Mouse (Mus musculus) telencephalon, adult 2 months (tissue): ENCODE data around the gene Zkscan5.
A peak's percentile ranks its signal among the peaks of the same experiment; 100 is the strongest.
"Not testable (repeated sequence)": the region's sequence is repeated elsewhere in the genome, so short reads cannot be mapped to it uniquely, and the experiment has no call there.

Experiments used
- DNase-seq: peaks from one replicate; pipeline ENCODE4 v3.0.0-alpha.2; 2011; ENCODE audit warnings: low read depth, low spot score

Zkscan5 gene

DNA sequence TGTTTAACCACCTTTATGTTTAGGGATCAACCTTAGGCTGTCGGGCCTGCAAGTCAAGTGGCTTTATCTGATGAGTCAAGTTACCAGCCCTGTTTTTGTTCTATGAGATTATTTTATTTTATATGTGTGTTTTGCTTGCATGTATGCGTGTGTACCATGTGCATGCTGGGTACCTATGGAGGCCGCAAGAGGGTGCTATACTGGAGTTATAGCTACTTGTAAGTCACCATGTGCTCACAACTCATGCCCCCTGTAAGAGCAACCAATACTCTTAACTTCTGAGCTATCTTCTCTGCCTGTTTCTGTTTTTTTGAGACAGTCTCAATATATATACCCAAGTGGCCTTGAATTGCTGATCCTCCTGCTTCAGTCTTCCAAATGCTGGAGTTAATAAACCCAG, 9.1 kb downstream of the Zkscan5 start:
- DNase-seq = no peak

DNA sequence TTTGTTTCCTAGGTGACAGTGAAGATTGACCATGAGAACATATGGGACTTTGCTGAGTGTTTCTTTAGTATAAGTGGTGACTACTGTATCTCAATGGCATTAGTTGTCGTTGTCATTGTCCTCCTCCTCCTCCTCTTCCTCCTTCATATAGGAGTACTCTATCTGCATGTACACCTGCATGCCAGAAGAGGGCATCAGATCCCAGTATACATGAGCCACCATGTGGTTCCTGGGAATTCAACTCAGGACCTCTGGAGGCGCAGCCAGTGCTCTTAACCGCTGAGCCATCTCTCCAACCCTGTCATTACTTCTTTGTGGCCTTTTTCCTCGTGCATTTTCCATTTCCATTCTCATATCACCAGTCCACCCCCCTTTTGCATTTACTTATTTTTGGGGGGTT, 10.3 kb downstream of the Zkscan5 start:
- DNase-seq = no peak

DNA sequence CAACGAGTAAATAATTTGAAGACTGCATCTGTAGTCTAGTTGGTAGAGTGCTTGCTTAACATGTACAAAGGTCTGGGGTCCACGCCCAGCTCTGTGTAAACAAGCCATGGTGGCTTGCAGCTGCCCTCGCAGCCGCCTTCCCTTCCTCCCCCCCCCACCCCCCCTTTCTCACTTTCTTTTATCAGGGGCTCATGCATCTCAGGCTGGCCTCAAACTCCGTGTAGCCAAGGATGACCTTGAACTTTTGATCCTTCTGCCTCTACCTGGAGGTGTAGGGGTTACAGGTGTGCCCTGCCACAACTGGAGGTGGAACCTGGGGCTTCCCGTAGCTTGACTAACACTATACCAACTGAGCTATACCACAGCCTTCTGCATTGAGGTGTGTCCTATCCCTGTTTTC, 13.4 kb downstream of the Zkscan5 start:
- DNase-seq = no peak

DNA sequence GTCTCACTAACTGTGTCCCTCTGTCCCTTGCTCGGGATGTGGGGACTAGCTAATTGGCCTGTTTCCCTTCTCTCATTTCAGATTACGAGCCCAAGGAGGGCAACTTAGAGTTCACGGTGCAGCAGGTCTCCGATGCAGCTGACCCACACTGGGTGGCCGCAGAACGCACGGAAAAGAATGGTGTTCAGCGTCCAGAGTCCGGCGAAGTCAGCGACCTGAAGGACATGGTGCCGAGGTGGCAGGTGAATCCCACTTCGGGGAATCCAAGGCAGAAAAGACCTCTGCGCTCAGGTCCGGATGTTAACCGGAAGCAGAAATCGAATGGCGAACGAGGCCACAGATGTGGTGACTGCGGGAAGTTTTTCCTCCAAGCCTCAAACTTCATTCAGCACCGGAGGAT, 13.8 kb downstream of the Zkscan5 start:
- DNase-seq = no peak

DNA sequence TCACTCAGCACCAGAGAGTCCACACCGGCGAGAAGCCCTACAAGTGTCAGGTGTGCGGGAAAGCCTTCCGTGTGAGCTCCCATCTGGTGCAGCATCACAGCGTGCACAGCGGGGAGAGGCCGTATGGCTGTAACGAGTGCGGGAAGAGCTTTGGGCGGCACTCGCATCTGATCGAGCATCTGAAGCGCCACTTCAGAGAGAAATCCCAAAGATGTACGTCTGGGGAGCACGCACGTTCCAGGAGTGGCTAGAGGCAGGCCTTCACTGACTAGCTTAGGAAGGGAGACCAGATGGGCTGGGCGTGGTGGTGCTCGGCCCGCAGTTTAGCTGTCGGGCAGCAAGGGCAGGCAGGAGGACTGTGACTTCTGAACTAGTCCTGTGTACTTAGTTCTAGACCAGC, 14.3 kb downstream of the Zkscan5 start:
- no peak for DNase-seq

DNA sequence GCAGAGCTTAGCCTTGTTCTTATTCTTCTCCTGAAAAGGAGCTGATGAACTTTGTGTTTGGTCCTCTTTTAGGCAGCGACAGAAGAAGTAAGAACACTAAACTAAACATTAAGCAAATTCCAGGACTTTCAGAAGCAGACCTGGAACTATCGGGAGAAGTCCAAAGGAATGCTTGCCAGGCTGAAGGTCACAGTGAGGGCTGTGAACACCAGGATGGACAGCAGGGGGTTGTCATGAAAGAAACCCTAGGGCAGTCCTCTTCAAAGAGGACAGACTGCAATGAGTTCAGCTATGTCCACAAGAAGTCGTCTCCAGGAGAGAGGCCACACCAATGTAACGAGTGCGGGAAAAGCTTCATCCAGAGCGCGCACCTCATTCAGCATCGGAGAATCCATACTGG, 15.6 kb downstream of the Zkscan5 start:
- no peak for DNase-seq

DNA sequence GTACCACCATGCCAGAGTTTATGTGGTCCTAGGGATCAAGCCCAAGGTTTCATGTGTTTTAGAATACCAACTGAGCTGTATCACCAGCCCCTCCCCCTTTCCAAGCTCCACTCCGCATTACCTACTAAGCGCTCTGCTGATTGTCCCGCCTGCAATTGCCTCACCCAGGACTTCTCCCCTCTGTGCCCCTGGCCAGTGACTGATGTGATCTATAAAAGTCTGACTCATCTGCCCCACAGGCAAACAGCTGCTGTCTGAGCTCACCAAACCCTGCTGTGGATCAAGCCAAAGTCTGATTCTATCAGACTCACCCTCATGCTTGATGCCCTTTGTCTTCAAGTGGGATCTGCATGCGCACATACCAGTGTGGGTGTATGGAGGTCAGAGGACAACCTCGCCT, 18.5 kb downstream of the Zkscan5 start:
- no peak for DNase-seq

DNA sequence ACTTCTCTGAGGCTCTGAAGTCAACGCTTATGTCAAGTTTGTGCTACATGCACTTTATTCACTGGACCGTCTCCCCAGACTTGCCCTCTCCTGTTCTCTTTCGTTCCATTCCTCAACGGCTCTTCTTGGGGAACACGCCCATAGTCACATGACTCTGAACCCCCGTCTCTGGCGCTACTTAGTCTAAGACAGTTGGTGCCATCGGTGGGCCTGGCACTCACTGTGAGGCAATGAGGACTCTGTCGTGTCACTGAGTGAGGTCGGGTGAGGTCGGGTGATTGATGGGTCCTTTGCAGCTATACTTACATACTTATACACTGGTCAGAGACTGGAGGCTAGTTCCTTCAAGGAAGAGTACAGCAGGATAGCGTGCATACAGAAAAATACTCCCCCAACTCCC, 19.0 kb downstream of the Zkscan5 start:
- no peak for DNase-seq

DNA sequence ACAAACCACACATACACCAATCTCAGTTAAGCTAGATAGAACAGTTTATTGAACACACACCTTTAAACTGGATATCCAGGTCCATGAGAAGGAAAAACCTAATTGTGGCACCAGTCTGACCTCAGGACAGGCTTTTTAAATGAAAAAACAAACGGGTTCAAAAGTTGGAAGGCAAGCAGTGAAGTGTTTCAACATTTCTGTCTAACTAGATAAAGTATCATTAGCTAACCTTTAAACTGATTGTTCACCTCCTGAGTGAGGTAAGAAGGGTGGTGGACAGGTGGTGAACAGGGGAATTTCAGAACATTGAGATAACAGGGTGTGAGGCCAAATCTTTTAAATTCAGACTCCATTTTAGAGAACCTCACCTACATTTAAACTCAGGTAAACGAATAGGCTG, 22.1 kb downstream of the Zkscan5 start:
- no peak for DNase-seq

DNA sequence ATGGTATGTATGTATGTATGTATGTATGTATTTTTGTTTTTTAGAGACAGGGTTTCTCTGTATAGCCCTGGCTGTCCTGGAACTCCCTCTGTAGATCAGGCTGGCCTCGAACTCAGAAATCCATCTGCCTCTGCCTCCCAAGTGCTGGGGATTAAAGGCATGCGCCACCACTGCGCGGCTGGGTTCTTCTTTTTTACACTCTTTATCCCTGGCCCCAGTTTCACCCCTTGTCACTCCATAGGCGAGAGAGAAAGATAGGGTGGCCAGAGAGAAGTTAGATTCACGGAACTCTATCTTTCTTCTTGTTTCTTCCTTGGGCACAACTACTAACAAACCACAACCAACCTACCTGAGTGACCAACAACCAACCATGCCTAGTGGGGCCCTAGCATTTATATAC, 24.9 kb downstream of the Zkscan5 start:
- DNase-seq = not testable (repeated sequence)

DNA sequence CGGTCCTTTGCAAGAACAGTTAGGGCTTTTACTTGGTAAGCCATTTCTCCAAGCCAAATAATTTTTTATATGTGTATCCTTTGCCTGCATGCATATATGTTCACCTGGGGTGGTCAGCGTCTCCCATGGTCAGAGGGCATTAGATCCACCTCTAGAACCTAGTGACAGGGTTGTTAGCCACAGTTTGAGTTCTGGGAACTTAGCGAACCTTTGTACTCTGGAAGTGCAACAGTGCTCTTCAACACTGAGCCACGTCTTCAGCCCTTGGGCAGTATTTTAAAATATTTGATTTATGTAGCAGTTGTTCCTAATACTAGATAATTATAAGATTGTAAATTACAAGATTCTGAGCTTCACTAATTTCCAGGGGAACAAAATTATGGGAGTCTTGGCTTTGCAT, 26.3 kb downstream of the Zkscan5 start:
- no peak for DNase-seq

DNA sequence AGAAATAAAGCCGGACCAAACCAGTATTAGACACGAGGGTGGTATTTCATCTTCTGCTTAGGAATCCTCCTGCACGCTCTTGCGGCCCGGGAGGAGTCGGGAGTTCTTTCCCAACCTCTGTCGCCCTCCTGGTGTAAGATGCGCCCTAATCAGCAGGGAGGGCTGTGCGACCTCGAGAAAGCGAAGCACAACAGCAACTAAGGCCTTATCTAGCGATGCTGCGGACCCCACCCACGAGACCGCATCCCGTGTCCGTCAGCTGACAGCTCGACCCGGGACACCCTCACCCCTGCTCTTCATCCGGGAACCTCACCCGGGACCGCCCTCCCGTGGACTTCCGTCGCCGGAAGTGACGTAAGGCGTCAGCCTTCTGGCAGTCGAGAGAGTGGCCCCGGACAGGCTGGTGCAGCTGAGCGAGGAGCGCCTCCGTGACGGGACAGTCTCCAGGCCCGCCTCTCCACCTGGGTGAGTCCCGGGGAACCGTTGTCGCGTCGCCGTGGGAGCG, 27.1 kb downstream of the Zkscan5 start, which contains the start of gene Zfp655:
TSS of gene Zfp655 (plus strand) at position 349 of the 505 bp plus-strand sequence.
- DNase-seq = peak; percentile 96

DNA sequence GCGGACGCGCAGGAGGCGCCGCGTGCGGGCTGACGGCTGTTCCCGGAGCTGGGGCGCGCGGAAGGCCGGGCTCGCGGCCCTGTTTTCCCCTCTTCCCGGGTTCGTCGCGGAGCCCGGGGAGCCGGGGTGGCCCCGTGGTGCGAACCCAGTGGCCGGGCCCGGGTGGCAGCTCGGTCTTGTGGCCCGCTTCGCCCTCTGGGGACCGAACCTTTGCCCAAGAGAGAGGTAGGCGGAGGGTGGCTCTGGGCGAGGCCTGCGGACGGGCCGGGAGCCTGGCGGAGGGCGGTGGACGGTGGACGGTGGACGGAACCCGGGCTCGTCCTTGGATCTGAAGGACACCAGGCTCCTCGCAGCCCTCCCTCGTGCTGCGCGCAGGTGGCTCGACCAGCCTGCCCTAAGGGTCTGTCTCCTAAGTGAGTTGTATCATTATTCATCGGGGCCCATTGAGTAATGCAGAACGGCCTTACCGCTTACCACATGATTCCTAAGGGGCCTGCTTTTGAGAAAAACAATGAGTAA, 27.6 kb downstream of the Zkscan5 start:
- no peak for DNase-seq

DNA sequence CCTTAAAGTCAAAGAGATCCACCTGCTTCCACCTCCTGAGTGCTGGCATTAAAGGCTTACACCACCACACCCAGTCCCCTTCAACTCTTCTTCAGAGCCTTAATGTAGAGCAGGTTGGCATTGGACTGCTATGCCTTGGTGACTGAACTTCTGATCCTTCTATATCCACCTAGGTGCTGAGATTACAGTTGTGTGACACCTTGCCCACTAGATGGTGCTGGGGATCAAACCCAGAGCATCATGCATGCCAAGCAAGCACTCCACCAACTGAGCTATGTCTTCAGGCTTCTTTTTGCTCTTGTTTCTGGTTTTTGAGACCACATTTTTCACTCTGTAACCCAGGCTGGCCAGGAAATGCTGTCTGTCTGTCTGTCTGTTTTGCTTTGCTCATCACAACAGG, 30.3 kb downstream of the Zkscan5 start:
- DNase-seq = no peak

DNA sequence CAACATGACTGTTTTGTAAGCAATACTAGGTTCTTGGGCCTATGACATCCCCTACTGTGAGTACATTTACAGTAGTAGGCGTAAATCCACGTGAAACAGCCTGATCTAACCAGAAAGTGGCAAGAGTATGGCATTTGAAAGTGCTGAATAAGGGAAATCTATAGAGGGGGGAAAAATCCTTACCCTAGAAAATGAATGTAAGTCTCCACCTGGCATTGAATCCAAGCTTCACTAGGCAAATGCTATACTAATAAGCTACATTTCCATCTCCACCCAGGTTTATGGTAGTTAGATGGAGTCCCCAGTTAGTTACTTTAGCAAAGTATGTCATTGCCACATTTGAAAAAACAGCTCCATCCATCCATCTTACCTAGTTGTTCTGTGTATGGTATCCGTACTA, 45.2 kb downstream of the Zkscan5 start:
- no peak for DNase-seq
